Mouse (Mus musculus) embryonic facial prominence, embryonic 12.5 days (tissue): Measurements from ENCODE around the gene Cgas. TPM values are rescaled to one million over a fixed set of nuclear protein-coding genes. Genes with fewer than 3 reads are reported as not detected.
A peak's percentile ranks its signal among the peaks of the same experiment; 100 is the strongest.
"Not testable (repeated sequence)": the region's sequence is repeated elsewhere in the genome, so short reads cannot be mapped to it uniquely, and the experiment has no call there.

Experiments
- ATAC-seq: fragments of 200-750 bp; cut with Nextera tagmentation; 2 replicates; pipeline ENCODE4 v1.8.0; 2017; ENCODE audit not compliant: insufficient number of reproducible peaks, insufficient read depth, low FRiP score, low TSS enrichment
- H3K27ac ChIP-seq: fragments of 300-500 bp; sonication (generic); 2 replicates; pipeline ENCODE4 v1.5.1; 2016; ENCODE audit warnings: mild to moderate bottlenecking
- H3K27me3 ChIP-seq: fragments of 300-500 bp; sonication (generic); 2 replicates; pipeline ENCODE4 v1.6.1; 2016; ENCODE audit warnings: mild to moderate bottlenecking, moderate library complexity
- H3K36me3 ChIP-seq: fragments of 300-500 bp; sonication (generic); 2 replicates; pipeline ENCODE4 v1.6.1; 2016; ENCODE audit warnings: mild to moderate bottlenecking
- H3K4me1 ChIP-seq: fragments of 300-500 bp; sonication (generic); 2 replicates; pipeline ENCODE4 v1.6.1; 2016
- H3K4me2 ChIP-seq: fragments of 300-500 bp; sonication (generic); replicated peaks from 2 replicates; pipeline ENCODE4 v1.6.1; 2016; ENCODE audit warnings: mild to moderate bottlenecking, moderate library complexity
- H3K4me3 ChIP-seq: fragments of 300-500 bp; sonication (generic); 2 replicates; pipeline ENCODE4 v1.5.1; 2016; ENCODE audit warnings: mild to moderate bottlenecking
- H3K9ac ChIP-seq: fragments of 300-500 bp; sonication (generic); 2 replicates; pipeline ENCODE4 v1.6.1; 2016; ENCODE audit warnings: mild to moderate bottlenecking, moderate library complexity
- H3K9me3 ChIP-seq: fragments of 300-500 bp; sonication (generic); 2 replicates; pipeline ENCODE4 v1.6.1; 2016; ENCODE audit warnings: mild to moderate bottlenecking, moderate library complexity
- WGBS: fragments of 180-500 bp; shearing (Covaris S2); methylation state at CpG from one replicate; pipeline ENCODE4 v1.1.7; 2016; 5-methylcytosine and 5-hydroxymethylcytosine counted together
- polyA plus RNA-seq: library from polyadenylated mRNA; unstranded; fragments of >200 nt; fragmentation: Nextera tagmentation; extraction: Ambion mirVana; gene quantifications from 2 replicates; pipeline ENCODE4 v1.2.1, GENCODE M21; 2016

Gene Cgas
- polyA plus RNA-seq, 1 experiment from 2014 or later, result 2.1 TPM

DNA sequence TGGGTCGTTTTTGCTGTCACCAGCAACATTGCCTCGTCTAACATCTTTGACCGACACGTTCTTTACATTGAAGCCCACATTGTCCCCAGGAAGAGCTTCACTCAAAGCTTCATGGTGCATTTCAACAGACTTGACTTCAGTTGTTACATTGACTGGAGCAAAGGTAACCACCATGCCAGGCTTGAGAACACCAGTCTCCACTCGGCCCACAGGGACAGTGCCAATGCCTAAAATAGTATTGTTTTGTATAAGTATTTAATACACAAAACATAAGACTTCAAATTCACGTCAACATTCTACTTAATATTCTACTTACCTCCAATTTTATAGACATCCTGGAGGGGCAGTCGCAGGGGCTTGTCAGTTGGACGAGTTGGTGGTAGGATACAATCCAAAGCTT is 36.3 kb upstream of the Cgas start:
- Histone ChIP-seq H3K36me3 (peaks cover 30% of the 10 kb centered on the region), H3K4me2 (peak overlapping the region; percentile 62), H3K9ac (peak overlapping the region; percentile 33), H3K4me3 (peak overlapping the region; percentile 97), H3K4me1 (peaks cover 16% of the 10 kb centered on the region; the same call in 1 of the 2 replicates)
- not testable (repeated sequence) for H3K27ac ChIP-seq, H3K27me3 ChIP-seq, H3K9me3 ChIP-seq, ATAC-seq
- 33% methylated on average over 8 of the region's 8 CpGs for WGBS

DNA sequence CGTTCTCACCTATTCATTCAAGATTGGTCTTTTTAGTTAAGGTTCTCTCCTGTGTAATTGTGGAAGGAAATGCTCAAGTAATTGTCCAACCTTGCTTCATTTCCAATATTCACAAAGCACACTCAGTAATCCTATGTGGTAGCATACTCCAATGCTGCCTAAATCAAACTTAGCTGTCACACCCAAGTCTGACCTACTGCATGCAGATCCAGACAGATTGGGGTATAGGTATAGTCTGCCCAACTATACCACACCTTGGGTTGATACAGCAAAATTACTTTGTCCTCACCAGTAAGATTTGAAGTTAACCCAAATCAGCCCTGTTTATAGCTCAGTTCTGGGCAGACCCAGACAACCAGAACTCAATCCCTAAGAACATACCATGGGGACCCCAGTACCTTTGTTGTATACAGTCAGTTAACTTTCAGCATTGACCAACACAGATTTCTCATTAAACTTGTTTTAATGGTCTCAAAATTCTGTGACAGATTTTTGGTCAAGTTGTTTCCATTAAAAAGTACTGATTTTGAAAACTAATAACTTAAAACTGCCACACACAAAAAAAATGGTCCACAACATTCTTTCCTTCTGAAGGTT is 35.1 kb upstream of the Cgas start:
- not testable (repeated sequence) for H3K9me3 ChIP-seq, H3K27ac ChIP-seq, H3K4me3 ChIP-seq, H3K27me3 ChIP-seq, H3K9ac ChIP-seq, ATAC-seq
- Histone ChIP-seq H3K4me2 (0 out of 2 replicates have a peak overlapping the region, but pooled peaks have one; percentile 16), H3K36me3 (peaks cover 39% of the 10 kb centered on the region), H3K4me1 (peaks cover 16% of the 10 kb centered on the region; the same call in 1 of the 2 replicates)
- WGBS, result 63% methylated on average over 1 of the region's 1 CpGs

DNA sequence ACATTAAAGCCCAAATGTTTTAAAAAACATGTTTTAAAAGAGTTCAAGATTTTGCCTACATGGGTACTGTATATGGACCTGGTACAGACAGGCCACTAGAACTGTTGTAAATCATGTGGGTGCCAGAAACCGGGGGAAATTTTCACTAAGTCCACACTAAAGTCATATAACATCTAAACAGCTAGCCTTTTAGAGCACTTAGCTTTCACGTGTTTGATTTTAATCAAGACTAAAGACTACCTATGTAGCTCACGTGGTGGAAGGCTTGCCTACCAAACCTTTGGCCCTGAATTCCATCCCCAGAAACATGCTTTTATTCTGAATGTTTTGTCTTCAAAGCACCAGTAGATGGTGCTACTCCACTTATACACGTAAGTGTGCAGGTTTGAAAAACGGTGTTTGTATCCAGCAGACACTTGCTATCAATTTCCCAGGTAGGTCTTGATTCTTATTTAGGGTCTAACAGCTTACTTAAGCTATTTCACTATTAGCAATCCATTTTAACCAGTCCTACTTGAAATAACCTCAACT is 34.0 kb upstream of the Cgas start:
- H3K9ac ChIP-seq, result no peak overlapping the region
- no peaks in the 10 kb centered on the region for H3K27me3 ChIP-seq
- H3K4me2 ChIP-seq, result no peak overlapping the region
- no peak for ATAC-seq
- peaks cover 10% of the 10 kb centered on the region; the same call in 1 of the 2 replicates for H3K4me1 ChIP-seq
- 7% methylated on average over 5 of the region's 5 CpGs for WGBS
- H3K36me3 ChIP-seq, result peaks cover 50% of the 10 kb centered on the region
- 0 out of 2 replicates have a peak overlapping the region, but pooled peaks have one; percentile 17 for H3K27ac ChIP-seq
- no peaks in the 10 kb centered on the region for H3K9me3 ChIP-seq
- no peak overlapping the region for H3K4me3 ChIP-seq

DNA sequence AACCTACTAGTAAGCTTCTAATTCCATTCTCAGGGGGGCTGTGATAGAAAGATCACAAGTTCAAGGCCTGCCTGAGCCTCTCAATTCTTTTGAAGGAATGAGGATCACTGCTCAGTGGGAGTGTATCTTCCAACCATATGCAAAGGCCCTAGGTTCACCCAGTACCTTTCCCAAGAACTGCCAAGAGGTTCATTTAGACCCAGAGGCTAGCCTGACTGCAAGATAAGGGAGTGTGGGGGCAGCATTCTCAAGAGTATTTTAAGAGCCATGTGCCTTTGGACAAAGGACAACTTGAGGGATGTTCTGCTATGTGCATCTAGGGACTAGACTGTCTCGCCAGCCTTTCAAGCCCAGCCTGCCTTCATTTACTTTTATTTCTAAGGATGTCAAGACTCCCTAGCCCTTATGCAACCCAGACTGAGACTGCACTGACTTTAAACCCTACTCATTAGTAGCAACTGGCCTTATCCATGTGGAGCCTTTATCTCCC is 33.5 kb upstream of the Cgas start:
- Histone ChIP-seq H3K9me3 (no peaks in the 10 kb centered on the region), H3K4me1 (peaks cover 10% of the 10 kb centered on the region; the same call in 1 of the 2 replicates), H3K36me3 (peaks cover 50% of the 10 kb centered on the region), H3K27me3 (no peaks in the 10 kb centered on the region), H3K27ac (0 out of 2 replicates have a peak overlapping the region, but pooled peaks have one; percentile 17), H3K4me3 (no peak overlapping the region), H3K9ac (no peak overlapping the region), H3K4me2 (no peak overlapping the region)
- WGBS, result 13% methylated on average over 1 of the region's 1 CpGs
- no peak for ATAC-seq

DNA sequence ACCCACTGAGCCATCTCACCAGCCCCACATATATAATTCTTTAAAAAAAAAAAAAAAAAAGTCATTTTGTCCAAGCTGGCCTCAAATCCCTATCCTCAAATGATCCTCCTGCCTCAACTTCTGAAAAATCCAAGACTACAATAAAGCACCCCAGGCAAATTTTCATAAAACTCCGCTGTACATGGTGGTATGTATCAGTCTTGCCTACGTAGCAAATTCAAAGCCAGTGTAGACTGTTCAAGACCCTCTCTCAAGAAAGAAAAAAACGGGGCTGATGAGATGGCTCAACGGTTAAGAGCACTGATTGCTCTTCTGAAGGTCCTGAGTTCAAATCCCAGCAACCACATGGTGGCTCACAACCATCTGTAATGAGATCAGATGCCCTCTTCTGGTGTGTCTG is 32.8 kb upstream of the Cgas start:
- no peak for ATAC-seq
- 81% methylated on average over 4 of the region's 4 CpGs for WGBS

DNA sequence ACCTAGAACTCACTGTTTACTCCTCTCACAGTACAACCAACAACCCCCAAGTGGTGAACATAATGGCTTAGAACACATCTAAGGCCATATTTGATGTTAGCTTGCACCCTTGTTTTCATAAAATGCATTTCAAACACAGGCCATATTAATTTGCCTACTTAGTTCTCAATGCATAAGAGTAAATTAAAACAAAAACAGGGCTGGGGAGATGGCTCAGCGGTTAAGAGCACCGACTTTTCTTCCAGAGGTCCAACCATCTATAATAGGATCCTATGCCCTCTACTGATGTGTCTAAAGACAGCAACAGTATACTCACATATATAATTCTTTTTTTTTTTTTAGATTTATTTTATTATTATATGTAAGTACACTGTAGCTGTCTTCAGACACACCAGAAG is 32.3 kb upstream of the Cgas start:
- Histone ChIP-seq H3K4me3 (no peak overlapping the region), H3K9ac (no peak overlapping the region), H3K9me3 (no peaks in the 10 kb centered on the region), H3K27ac (no peak overlapping the region), H3K36me3 (peaks cover 55% of the 10 kb centered on the region), H3K27me3 (no peaks in the 10 kb centered on the region), H3K4me1 (peaks cover 10% of the 10 kb centered on the region; the same call in 1 of the 2 replicates), H3K4me2 (no peak overlapping the region)
- WGBS, result 93% methylated on average over 2 of the region's 2 CpGs
- ATAC-seq, result no peak

More for the DNA sequence above, 32.8 kb upstream of the Cgas start:
- Histone ChIP-seq H3K27ac (no peak overlapping the region), H3K27me3 (no peaks in the 10 kb centered on the region), H3K9ac (no peak overlapping the region), H3K9me3 (no peaks in the 10 kb centered on the region), H3K36me3 (peaks cover 50% of the 10 kb centered on the region), H3K4me3 (no peak overlapping the region), H3K4me1 (peaks cover 10% of the 10 kb centered on the region; the same call in 1 of the 2 replicates), H3K4me2 (no peak overlapping the region)

DNA sequence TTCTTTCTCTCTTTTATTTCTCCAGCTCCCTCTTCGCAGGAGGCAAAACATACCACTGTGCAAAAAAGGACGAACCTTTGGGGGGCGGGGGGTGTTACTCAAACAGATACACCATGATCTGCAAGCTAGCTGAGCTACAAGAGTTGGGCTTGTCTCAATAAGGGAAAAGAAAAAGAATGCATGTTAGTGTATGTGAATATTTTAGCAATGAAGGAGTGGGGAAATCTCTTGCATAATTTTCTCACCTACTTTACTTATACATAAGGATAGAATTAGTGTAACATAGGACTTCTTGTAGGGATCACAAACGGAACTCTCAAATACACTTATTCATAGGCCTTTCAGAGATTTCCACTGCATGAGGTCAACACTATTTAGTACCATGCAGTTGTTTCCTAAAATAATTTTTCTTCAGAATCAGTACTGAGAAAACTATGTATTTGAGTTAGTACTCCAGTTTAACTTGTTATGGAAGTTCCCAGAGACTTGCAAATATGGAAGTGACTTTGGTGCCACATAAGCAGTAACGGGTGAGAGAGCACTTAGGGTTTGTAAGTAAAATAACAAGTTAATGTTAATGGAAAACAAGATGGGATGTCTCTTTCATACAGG is 31.8 kb upstream of the Cgas start:
- H3K4me2 ChIP-seq, result no peak overlapping the region
- no peak overlapping the region for H3K9ac ChIP-seq
- no peaks in the 10 kb centered on the region for H3K27me3 ChIP-seq
- H3K4me1 ChIP-seq, result peaks cover 10% of the 10 kb centered on the region; the same call in 1 of the 2 replicates
- H3K36me3 ChIP-seq, result peaks cover 59% of the 10 kb centered on the region
- H3K4me3 ChIP-seq, result no peak overlapping the region
- H3K27ac ChIP-seq, result no peak overlapping the region
- no peak for ATAC-seq
- WGBS, result 82% methylated on average over 5 of the region's 5 CpGs
- no peaks in the 10 kb centered on the region for H3K9me3 ChIP-seq

DNA sequence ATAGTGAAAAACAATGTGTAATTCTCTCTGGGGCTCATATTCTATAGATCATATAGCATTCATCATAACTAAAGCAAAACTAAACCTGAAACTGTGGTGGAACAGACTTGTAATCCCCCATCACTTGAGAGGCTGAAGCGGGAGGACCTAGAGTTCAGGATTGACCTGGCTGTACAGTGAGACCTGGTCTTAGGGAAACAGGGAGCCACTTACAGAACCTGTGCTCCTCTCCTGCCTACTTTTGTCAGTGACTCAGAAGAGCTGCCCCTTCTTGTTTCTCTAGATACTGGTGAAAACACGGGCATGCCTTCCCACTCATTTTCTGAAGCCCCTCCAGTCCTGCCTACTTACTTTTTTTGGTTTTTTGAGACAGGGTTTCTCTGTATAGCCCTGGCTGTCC is 31.2 kb upstream of the Cgas start:
- no peak overlapping the region for H3K4me3 ChIP-seq
- no peak overlapping the region for H3K9ac ChIP-seq
- H3K4me2 ChIP-seq, result no peak overlapping the region
- no peak for ATAC-seq
- no peak overlapping the region for H3K27ac ChIP-seq
- peaks cover 6% of the 10 kb centered on the region; the same call in 1 of the 2 replicates for H3K4me1 ChIP-seq
- no peaks in the 10 kb centered on the region for H3K9me3 ChIP-seq
- H3K36me3 ChIP-seq, result peaks cover 55% of the 10 kb centered on the region
- no peaks in the 10 kb centered on the region for H3K27me3 ChIP-seq
- 83% methylated on average over 2 of the region's 2 CpGs for WGBS

DNA sequence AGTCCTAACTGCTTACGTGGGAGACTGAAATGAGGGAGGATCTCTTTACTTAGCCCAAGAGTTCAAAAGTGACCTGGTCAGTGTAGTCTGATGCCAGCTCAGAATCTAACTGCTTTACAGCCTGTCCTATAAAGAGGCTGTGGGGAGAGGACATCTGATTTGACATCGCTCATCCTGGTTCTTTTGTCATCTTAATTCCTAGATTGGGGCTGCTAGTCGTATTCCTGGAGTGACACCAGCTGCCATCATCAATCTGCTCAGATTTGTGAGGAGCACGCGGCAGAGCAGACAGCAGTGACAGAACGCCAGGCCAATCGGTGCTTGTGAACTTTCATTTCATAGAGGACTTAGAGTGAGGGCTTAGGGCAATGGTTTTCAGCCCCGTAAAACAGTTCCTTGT is 30.6 kb upstream of the Cgas start:
- Histone ChIP-seq H3K9me3 (no peaks in the 10 kb centered on the region), H3K36me3 (peaks cover 48% of the 10 kb centered on the region), H3K4me1 (no peaks in the 10 kb centered on the region), H3K27me3 (no peaks in the 10 kb centered on the region), H3K4me3 (no peak overlapping the region), H3K27ac (no peak overlapping the region), H3K9ac (no peak overlapping the region), H3K4me2 (no peak overlapping the region)
- ATAC-seq, result no peak
- WGBS, result 84% methylated on average over 8 of the region's 8 CpGs

DNA sequence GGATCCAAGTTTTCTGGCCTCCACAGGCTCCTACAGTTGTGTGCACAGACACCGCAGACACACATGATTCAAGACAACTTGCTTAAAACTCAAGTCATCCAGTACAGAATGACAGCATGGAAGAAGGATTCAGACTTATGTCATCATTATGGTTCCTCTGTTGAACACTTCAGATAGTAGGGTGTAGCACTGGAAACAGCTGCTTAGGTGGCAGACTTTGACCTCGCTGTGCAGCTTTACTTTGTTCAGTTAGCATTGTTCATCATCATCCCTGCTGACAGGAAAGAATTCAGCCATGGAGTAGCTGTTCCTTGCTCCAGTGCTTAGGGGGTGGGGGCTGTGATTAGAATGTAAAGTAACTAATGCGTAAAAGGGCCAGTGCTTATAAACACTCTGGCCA is 22.7 kb upstream of the Cgas start:
- Histone ChIP-seq H3K27ac (no peak overlapping the region), H3K4me1 (no peaks in the 10 kb centered on the region), H3K36me3 (peaks cover 50% of the 10 kb centered on the region), H3K9me3 (no peaks in the 10 kb centered on the region), H3K4me3 (no peak overlapping the region), H3K9ac (no peak overlapping the region), H3K4me2 (no peak overlapping the region), H3K27me3 (no peaks in the 10 kb centered on the region)
- ATAC-seq, result no peak
- WGBS, result 91% methylated on average over 3 of the region's 3 CpGs

DNA sequence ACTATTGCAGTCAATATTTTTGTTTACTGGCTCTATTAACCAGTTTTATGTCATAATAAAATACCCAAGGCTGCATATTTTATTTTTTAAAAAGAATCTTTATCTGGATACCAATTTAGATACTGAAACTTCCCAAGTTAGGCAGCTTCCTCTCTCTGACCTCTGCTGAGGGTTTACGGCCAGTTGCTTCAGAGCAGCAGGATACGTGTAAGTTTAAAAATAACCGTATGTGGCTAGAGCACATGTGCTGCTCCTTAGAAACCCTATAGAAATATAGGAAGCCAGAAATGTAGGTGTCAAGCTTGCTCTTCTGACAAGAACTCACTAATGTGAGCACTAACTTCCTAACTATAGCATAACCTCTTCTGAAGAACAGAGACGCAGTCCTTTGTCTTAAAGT is 20.3 kb upstream of the Cgas start:
- Histone ChIP-seq H3K27me3 (no peaks in the 10 kb centered on the region), H3K9me3 (no peaks in the 10 kb centered on the region), H3K27ac (no peak overlapping the region), H3K4me2 (no peak overlapping the region), H3K4me1 (no peaks in the 10 kb centered on the region), H3K36me3 (peaks cover 59% of the 10 kb centered on the region), H3K4me3 (no peak overlapping the region), H3K9ac (no peak overlapping the region)
- ATAC-seq, result no peak
- WGBS, result 90% methylated on average over 4 of the region's 4 CpGs

DNA sequence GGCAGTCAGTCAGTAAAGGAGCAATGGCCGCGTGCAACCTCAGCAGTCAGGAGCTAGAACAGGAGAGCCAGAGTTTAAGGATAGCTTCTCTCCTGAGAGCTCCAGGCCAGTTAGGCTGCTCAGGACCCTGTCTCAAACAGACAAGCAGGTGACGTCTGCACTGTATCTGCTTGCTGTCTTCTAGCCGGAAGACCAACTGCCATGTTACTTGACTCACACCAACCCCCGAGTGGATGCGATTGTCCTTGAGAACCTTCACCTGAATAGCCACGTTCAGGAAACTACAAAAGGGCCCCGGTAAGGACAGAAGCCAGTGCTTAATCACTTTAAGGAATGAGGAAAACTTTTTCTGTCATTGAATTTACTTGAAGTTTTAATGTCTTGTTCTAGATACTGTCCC is 14.0 kb upstream of the Cgas start:
- WGBS, result 89% methylated on average over 8 of the region's 8 CpGs
- Histone ChIP-seq H3K4me1 (no peaks in the 10 kb centered on the region), H3K4me2 (no peak overlapping the region), H3K4me3 (no peak overlapping the region), H3K9ac (no peak overlapping the region), H3K9me3 (no peaks in the 10 kb centered on the region), H3K36me3 (peaks cover 62% of the 10 kb centered on the region), H3K27ac (no peak overlapping the region), H3K27me3 (no peaks in the 10 kb centered on the region)
- ATAC-seq, result no peak
